Mouse (Mus musculus): ENCODE data around the gene Perm1.

Gene Perm1

GRCm38 (mm10) chr4:156215649-156216048, at the start of gene Perm1:
TSS of gene Perm1 (plus strand) at chr4:156215868.
- no peak for DNase-seq (ENCODE audit: low spot score)

- DNase-seq (ENCODE audit: low spot score): no peak
Observed at GRCm38 (mm10) chr4:156166477-156166876, 49.2 kb upstream of the Perm1 start.

DNA sequence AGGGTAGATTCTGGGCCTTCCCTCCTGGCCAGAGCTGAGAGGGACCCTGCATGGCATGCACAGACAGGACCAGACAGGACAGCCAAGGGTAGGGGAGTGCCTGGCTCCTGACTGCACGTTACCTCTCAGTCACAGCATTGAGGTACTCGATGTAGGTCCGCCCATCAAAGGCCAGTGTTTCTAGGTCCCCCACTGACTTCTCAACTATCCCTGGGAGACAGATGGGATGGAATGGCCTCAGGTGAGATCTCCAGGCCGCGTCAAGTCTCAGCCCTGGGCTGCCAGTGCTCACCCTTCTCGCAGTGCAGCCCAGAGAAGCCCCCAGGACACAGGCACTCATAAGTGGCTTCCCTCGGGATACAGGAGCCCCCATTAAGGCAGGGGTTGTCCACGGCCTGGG, 47.1 kb upstream of the Perm1 start:
- no peak for DNase-seq (ENCODE audit: low spot score)

DNA sequence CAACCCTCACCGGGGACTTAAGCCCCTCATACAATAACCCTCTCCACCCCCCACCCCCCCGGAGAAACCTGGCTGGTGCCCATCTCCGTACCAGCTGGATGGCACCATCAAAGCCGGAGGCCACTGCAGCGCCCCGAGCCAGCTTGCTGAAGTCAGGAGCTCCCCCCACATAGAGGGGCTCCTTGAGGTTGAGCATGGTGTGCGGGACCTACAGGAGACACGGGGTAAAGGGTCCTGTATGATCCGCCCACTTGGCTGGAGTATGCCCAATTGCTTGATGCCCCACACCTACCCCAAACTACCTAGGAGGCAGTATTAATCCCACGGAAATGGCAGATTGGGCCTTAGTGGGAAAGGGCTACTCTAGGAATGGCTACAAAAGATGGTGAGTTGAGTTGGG, 46.5 kb upstream of the Perm1 start:
- DNase-seq (ENCODE audit: low spot score): no peak

DNA sequence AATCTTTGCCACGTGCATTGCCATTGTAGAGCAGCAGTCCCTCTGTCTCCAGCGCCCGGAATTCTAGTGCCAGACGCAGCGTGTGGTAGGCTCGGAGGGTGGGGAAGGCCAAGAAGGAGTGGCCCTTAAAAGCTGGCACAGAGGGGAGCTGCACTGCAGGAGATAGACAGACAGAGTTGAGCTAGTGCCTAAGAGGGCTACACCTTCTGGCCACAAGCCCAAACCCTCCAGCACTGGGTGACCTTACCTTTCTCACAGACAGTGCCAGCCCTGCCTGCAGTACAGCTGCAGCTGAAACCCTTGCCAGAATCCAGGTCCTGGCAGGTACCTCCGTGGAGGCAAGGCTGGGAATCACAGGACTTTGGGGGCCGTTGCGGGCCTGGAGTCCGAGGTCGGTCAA, 43.8 kb upstream of the Perm1 start:
- no peak for DNase-seq (ENCODE audit: low spot score)

- DNase-seq (ENCODE audit: low spot score): no peak
Observed at GRCm38 (mm10) chr4:156177630-156178029, 38.0 kb upstream of the Perm1 start.

GRCm38 (mm10) chr4:156183747-156184146, 31.9 kb upstream of the Perm1 start:
- no peak for DNase-seq (ENCODE audit: low spot score)

GRCm38 (mm10) chr4:156184291-156184954, 31.2 kb upstream of the Perm1 start:
- no peak for DNase-seq (ENCODE audit: low spot score)

DNA sequence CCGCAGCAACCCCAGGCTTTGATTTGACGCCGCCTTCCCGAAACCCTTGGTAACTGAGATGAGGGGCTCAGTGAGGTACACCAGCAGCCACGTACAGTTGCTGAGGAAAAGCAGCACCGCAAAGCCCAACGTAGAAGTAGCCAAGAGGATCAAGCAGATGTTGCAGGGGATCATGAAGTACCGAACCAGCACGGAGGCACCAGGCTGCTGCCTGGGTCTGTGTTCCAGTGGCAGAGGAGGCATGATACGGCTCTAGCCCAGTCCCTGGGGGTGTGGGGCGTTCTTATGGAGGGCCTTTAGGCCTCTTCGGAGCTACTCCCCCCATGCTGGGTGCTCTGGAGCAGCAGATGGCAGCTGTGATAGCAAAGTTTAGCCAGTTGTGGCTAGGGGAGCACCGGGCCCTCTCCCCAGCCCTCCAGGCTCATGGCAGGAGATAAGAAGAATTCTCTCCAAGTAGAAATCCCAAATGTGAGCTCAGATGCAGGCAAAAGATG, 30.2 kb upstream of the Perm1 start:
- no peak for DNase-seq (ENCODE audit: low spot score)

DNA sequence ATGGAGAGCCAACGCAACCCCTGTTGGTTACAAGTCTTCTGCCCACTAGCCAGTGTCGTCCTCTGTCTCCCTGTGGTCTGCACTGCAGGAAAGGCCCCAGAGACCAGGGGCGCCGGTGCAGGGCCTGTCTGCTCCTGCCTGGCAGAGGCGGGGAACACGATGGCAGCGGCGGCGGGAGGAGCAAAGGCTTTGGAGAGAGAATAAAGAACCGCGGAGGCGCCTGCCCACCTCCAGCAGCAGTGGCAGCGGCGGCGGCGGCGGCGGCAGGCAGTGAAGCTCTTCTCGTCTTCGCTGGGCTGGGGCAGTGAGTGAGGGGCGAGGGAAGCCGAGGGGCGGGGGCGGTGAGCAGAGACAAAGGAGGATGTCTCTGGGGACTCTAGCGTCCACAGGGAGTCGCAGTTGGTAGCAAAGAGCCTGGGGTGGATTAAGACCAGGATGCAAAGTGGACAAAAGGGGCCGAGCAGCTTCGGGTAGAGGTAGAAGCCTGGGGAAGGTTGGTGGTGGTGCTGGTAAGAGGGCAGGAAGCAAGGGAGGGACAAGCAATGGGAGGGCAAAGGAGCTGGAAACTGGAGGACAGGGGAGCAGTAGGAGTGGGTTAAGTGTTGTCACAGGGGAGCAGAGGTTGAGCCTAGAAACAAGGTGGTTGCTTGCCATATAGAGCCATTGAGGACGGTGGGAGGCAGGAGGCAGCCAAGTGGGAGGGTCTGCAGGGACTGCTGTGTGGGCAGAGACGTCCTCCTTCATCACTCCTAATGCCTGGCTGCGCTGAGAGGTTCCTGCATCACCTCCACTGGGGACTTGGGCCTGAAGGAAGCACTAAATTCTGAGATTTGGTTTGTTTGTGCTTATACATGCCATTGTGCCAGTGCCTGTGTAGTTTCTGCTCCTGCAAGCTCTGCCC, 29.5 kb upstream of the Perm1 start:
- peak; percentile 23 for DNase-seq (ENCODE audit: low spot score)

DNA sequence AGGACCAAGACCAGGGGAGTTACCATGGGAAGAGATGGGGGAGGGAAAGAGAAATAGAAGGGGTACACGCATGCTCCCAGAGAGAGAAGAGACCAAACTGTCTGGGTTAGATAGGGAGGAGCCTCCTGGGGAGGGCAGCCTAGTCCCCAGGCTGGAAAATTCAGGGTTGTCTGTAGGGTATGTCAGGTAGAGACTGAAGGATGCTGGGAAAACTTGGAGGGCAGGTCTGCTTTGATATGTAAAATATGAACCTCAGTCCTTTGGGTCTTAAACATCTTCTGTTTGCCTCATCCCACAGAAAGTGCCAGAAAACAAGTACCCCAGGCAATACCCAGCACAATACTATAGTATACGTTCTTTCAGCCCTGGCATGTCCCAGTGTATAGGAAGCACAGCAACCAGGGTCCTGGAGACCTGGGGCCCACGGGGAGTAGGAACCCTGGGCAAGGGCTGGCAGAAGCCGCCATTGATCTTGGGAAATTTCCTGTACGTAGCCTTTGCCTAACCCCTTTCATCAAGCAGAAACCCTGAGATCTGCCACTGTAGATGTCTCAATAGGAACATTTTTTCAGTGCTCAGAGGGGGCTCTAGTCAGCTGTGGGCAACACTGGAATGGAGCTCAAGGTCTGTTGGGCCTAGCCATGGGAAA, 27.4 kb upstream of the Perm1 start:
- no peak for DNase-seq (ENCODE audit: low spot score)

GRCm38 (mm10) chr4:156188811-156189323, 26.8 kb upstream of the Perm1 start:
- no peak for DNase-seq (ENCODE audit: low spot score)

GRCm38 (mm10) chr4:156192421-156193199, 23.1 kb upstream of the Perm1 start:
- DNase-seq (ENCODE audit: low spot score): peak; percentile 45

- DNase-seq (ENCODE audit: low spot score): no peak
Observed at GRCm38 (mm10) chr4:156193200-156193590, 22.5 kb upstream of the Perm1 start.

- no peak for DNase-seq (ENCODE audit: low spot score)
Observed at GRCm38 (mm10) chr4:156193906-156194305, 21.8 kb upstream of the Perm1 start.

DNA sequence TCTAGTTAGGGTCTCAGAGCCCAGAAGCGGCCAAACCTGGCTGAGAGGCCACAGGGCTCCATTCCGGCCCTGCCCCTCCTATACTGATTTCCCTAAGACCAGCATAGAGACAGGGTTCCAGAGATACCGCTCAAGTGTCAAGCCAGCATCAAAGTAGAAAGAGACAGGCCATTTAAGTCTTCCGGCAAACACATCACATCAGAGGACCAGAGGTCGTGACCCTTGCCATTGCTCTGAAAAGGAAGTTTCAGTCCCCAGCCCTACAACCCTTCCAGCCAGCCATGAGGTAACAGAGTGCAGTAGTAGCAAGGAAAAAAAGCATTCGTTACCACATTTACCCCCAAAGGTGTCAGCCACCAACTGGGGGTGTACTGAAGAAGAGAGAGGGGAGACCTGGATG, 21.3 kb upstream of the Perm1 start:
- no peak for DNase-seq (ENCODE audit: low spot score)

GRCm38 (mm10) chr4:156195927-156196870, 19.5 kb upstream of the Perm1 start:
- DNase-seq (ENCODE audit: low spot score): peak; percentile 36

DNA sequence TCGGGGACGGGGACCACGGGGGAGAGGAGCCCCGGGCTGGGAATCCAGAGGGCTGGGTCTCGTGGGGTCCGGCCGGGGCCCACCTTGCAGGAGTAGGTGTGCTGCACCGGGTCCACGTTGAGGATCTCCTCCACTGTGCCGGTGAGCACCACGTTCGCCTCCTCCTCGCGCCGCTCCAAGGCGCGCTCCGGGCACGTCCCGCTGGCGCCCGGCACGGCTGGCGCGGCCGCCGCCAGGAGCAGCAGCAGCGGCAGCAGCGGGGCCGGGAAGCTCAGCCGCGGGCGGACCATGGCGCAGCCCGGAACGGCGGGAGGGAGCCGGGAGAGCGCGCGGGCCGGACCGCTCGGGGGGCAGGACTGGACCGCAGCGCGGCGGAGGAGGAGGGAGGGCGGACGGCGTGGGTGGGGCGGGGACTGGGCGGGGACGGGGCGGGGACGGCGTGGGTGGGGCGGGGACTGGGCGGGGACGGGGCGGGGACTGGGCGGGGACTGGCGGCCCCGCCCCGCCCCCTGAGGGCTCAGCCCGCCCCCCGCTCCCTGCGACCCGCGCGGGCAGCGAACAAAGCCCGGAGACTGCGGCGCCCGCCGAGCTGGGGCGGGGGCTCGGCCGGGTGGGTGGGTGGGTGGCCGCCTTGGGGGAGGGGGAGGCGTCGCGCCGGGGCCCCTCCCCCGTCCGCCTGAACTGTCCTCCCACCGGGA, 18.4 kb upstream of the Perm1 start, which contains the start of gene Agrn:
Gene Agrn, minus strand, starts transcription at position 358 of the 698 bp plus-strand sequence.
- peak; percentile 80 for DNase-seq (ENCODE audit: low spot score)

DNA sequence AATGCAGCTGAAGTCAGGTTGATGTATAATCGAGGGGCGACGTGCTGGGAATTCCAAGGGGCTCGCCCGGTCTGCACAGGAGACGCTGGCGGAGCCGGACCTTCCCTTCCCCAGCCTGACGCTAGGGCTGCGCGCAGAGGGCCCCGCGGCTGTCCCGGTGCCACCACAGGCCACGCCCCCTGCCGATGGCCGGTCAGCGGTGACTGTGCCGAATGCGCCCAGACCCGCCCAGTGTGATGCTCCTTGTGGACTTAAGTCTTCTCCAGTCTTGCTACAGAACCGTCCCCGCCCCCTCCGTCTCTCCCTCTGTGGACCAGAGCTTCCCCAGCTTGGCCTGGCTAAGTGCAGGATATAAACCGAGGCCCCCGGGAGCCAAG, 17.9 kb upstream of the Perm1 start:
- peak; percentile 86 for DNase-seq (ENCODE audit: low spot score)

All from ovary, postnatal 36 days (tissue).